Mouse (Mus musculus): ENCODE measurements around the gene Ptn. TPM values are rescaled to one million over a fixed set of nuclear protein-coding genes. Genes with fewer than 3 reads are reported as not detected.

The Ptn gene
- polyA plus RNA-seq, 1 experiment = 493 TPM

GRCm38 (mm10) chr6:36800309-36800946 is 9.6 kb downstream of the Ptn start:
- TF ChIP-seq POLR2A (IDR thresholded peaks at IDR 0.05; ENCODE audit: extremely low read depth, insufficient read depth, low read length) (no peak), CTCF (IDR thresholded peaks at IDR 0.05; ENCODE audit: extremely low read depth, insufficient read depth, low read length) (no peak)

GRCm38 (mm10) chr6:36797066-36797655 is 12.9 kb downstream of the Ptn start:
- Histone ChIP-seq H3K4me3 (ENCODE audit: insufficient read depth, low read length) (no peak overlapping the region), H3K27ac (ENCODE audit: insufficient read depth, low read length) (peak overlapping the region; percentile 90)
- TF ChIP-seq CTCF (IDR thresholded peaks at IDR 0.05; ENCODE audit: extremely low read depth, insufficient read depth, low read length) (no peak), POLR2A (IDR thresholded peaks at IDR 0.05; ENCODE audit: extremely low read depth, insufficient read depth, low read length) (no peak)

More at GRCm38 (mm10) chr6:36800309-36800946, 9.6 kb downstream of the Ptn start:
- no peak overlapping the region for H3K4me3 ChIP-seq (ENCODE audit: insufficient read depth, low read length)
- peak overlapping the region; percentile 81; the same call in 1 of the 2 replicates for H3K27ac ChIP-seq (ENCODE audit: insufficient read depth, low read length)
- H3K4me1 ChIP-seq (ENCODE audit: control insufficient read depth, insufficient read depth, low read length) = peaks cover 7% of the 10 kb centered on the region

GRCm38 (mm10) chr6:36794535-36794934 is 15.5 kb downstream of the Ptn start:
- no peak for TF ChIP-seq POLR2A (IDR thresholded peaks at IDR 0.05; ENCODE audit: extremely low read depth, insufficient read depth, low read length)
- TF ChIP-seq CTCF (IDR thresholded peaks at IDR 0.05; ENCODE audit: extremely low read depth, insufficient read depth, low read length) = no peak
- Histone ChIP-seq H3K27ac (ENCODE audit: insufficient read depth, low read length) (no peak overlapping the region), H3K4me3 (ENCODE audit: insufficient read depth, low read length) (no peak overlapping the region), H3K4me1 (ENCODE audit: control insufficient read depth, insufficient read depth, low read length) (peaks cover 6% of the 10 kb centered on the region)

More at GRCm38 (mm10) chr6:36797066-36797655, 12.9 kb downstream of the Ptn start:
- H3K4me1 ChIP-seq (ENCODE audit: control insufficient read depth, insufficient read depth, low read length) = peaks cover 6% of the 10 kb centered on the region

- TF ChIP-seq CTCF (IDR thresholded peaks at IDR 0.05; ENCODE audit: extremely low read depth, insufficient read depth, low read length) (no peak), POLR2A (IDR thresholded peaks at IDR 0.05; ENCODE audit: extremely low read depth, insufficient read depth, low read length) (no peak)
- Histone ChIP-seq H3K27ac (ENCODE audit: insufficient read depth, low read length) (peak overlapping the region; percentile 97), H3K4me3 (ENCODE audit: insufficient read depth, low read length) (no peak overlapping the region), H3K4me1 (ENCODE audit: control insufficient read depth, insufficient read depth, low read length) (peaks cover 8% of the 10 kb centered on the region)
These were observed 16.2 kb downstream of the Ptn start for GRCm38 (mm10) chr6:36793775-36794174.

GRCm38 (mm10) chr6:36789261-36789660 is 20.8 kb downstream of the Ptn start:
- no peak overlapping the region for H3K27ac ChIP-seq (ENCODE audit: insufficient read depth, low read length)
- H3K4me1 ChIP-seq (ENCODE audit: control insufficient read depth, insufficient read depth, low read length) = peaks cover 7% of the 10 kb centered on the region
- H3K4me3 ChIP-seq (ENCODE audit: insufficient read depth, low read length) = no peak overlapping the region
- TF ChIP-seq POLR2A (IDR thresholded peaks at IDR 0.05; ENCODE audit: extremely low read depth, insufficient read depth, low read length) = no peak
- TF ChIP-seq CTCF (IDR thresholded peaks at IDR 0.05; ENCODE audit: extremely low read depth, insufficient read depth, low read length) = no peak

- TF ChIP-seq POLR2A (IDR thresholded peaks at IDR 0.05; ENCODE audit: extremely low read depth, insufficient read depth, low read length) = no peak
- TF ChIP-seq CTCF (IDR thresholded peaks at IDR 0.05; ENCODE audit: extremely low read depth, insufficient read depth, low read length) = no peak
- Histone ChIP-seq H3K27ac (ENCODE audit: insufficient read depth, low read length) (peak overlapping the region; percentile 26), H3K4me3 (ENCODE audit: insufficient read depth, low read length) (no peak overlapping the region), H3K4me1 (ENCODE audit: control insufficient read depth, insufficient read depth, low read length) (peaks cover 5% of the 10 kb centered on the region)
These were observed 21.3 kb downstream of the Ptn start for GRCm38 (mm10) chr6:36788576-36789191.

GRCm38 (mm10) chr6:36784682-36785208 is 25.3 kb downstream of the Ptn start:
- no peak overlapping the region for H3K4me3 ChIP-seq (ENCODE audit: insufficient read depth, low read length)
- TF ChIP-seq POLR2A (IDR thresholded peaks at IDR 0.05; ENCODE audit: extremely low read depth, insufficient read depth, low read length) (no peak), CTCF (IDR thresholded peaks at IDR 0.05; ENCODE audit: extremely low read depth, insufficient read depth, low read length) (no peak)
- peaks cover 16% of the 10 kb centered on the region for H3K4me1 ChIP-seq (ENCODE audit: control insufficient read depth, insufficient read depth, low read length)
- peak overlapping the region; percentile 20 for H3K27ac ChIP-seq (ENCODE audit: insufficient read depth, low read length)

- TF ChIP-seq CTCF (IDR thresholded peaks at IDR 0.05; ENCODE audit: extremely low read depth, insufficient read depth, low read length) (no peak), POLR2A (IDR thresholded peaks at IDR 0.05; ENCODE audit: extremely low read depth, insufficient read depth, low read length) (no peak)
- Histone ChIP-seq H3K27ac (ENCODE audit: insufficient read depth, low read length) (peak overlapping the region; percentile 96), H3K4me3 (ENCODE audit: insufficient read depth, low read length) (no peak overlapping the region), H3K4me1 (ENCODE audit: control insufficient read depth, insufficient read depth, low read length) (peaks cover 16% of the 10 kb centered on the region)
These were observed 27.5 kb downstream of the Ptn start for GRCm38 (mm10) chr6:36782481-36782880.

GRCm38 (mm10) chr6:36777567-36778337 is 32.3 kb downstream of the Ptn start:
- TF ChIP-seq CTCF (IDR thresholded peaks at IDR 0.05; ENCODE audit: extremely low read depth, insufficient read depth, low read length) (no peak), POLR2A (IDR thresholded peaks at IDR 0.05; ENCODE audit: extremely low read depth, insufficient read depth, low read length) (no peak)
- Histone ChIP-seq H3K4me1 (ENCODE audit: control insufficient read depth, insufficient read depth, low read length) (peaks cover 22% of the 10 kb centered on the region), H3K4me3 (ENCODE audit: insufficient read depth, low read length) (no peak overlapping the region), H3K27ac (ENCODE audit: insufficient read depth, low read length) (peak overlapping the region; percentile 96)

Data from cortical plate, adult 2 months (tissue).